Mouse (Mus musculus): Measurements from ENCODE around the gene Tcf7l1. TPM values are rescaled to one million over a fixed set of nuclear protein-coding genes. Genes with fewer than 3 reads are reported as not detected.
A peak's percentile ranks its signal among the peaks of the same experiment; 100 is the strongest.

Gene Tcf7l1
- polyA plus RNA-seq, 1 experiment from 2014 or later: 26.5 TPM

DNA sequence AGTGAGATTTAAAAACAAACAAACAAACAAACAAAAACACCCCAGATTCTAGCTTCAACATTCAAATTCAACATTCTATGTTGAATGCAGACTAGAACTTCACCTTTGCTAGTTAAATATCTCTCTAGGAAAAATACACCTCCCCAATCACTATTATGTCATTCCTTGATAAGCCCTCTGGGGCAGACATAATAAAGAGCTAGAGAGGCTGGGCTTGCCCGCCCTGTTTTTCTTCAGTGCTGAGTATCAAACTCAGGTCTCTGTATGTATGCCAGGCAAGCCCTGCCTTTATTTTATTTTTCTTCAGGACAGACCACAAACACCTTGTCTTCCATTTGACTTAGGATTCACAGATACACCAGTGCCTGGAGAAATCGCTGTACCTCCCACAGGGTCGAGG is 14.8 kb downstream of the Tcf7l1 start:
- no peak; the same call in 1 of the 2 replicates for ATAC-seq (replicated peaks; ENCODE audit: low FRiP score, low TSS enrichment, low read depth)
- WGBS: 42% methylated on average over 3 of the region's 3 CpGs
- H3K4me1 ChIP-seq (replicated peaks; ENCODE audit: control insufficient read depth, insufficient read depth, low read length): peaks cover 12% of the 10 kb centered on the region; the same call in 1 of the 2 replicates
- H3K4me3 ChIP-seq (ENCODE audit: low read depth, low read length): no peak overlapping the region
- H3K9ac ChIP-seq (ENCODE audit: low read length): no peak overlapping the region
- DNase-seq (ENCODE audit: low spot score): no peak
- no peak overlapping the region for H3K27ac ChIP-seq (ENCODE audit: low read depth)
- peaks cover 18% of the 10 kb centered on the region for H3K36me3 ChIP-seq (ENCODE audit: control insufficient read depth, insufficient read depth, low read length)
- H3K27me3 ChIP-seq (replicated peaks; ENCODE audit: control insufficient read depth, insufficient read depth, low read length): no peaks in the 10 kb centered on the region
- H3K4me2 ChIP-seq (ENCODE audit: low read length): no peak overlapping the region
- H3K9me3 ChIP-seq (ENCODE audit: control insufficient read depth, low read length): no peaks in the 10 kb centered on the region

DNA sequence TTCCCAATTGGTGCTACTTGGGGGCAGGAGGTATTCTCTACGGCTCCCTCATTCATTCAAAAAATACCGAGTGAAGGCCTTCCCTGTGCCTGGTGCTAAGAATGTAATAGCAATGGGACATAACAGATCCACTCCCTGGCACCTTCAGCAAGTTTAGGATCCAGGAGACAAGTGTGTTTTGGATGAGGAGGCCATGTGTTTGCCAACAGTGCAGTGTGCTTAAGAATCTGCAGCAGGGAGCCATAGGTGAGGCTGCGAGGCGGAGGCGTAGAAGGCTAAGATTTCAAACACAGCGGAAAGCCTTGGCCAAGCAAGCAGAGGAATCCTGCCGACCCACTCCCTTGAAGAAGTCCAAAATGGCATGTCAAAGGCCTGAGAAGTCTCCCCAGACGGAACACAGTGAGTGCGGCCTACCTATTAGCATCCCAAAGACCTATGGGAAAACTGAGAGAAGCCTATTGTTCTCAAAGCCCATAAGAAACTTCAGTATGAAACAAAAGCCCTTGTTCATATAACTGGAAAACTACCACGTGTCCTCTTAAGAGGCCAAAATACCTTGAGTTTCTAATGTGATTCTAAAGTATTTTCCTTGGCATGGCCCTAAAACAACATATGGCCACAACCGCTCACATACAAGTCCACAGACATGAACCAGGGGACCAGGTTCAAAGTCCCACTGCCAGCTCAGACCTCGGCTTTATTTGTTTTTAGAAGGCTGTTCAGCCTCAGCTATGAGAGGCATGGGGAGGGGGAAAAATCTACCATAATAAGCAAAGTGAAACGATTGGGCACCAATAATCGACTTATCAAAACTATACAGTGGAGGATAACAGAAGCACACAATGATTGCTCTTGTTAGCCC is 18.9 kb downstream of the Tcf7l1 start:
- ATAC-seq (replicated peaks; ENCODE audit: low FRiP score, low TSS enrichment, low read depth): no peak
- H3K9me3 ChIP-seq (ENCODE audit: control insufficient read depth, low read length): no peaks in the 10 kb centered on the region
- WGBS: 83% methylated on average over 14 of the region's 14 CpGs
- DNase-seq (ENCODE audit: low spot score): no peak
- H3K9ac ChIP-seq (ENCODE audit: low read length): no peak overlapping the region
- peaks cover 18% of the 10 kb centered on the region for H3K36me3 ChIP-seq (ENCODE audit: control insufficient read depth, insufficient read depth, low read length)
- no peaks in the 10 kb centered on the region for H3K27me3 ChIP-seq (replicated peaks; ENCODE audit: control insufficient read depth, insufficient read depth, low read length)
- H3K4me1 ChIP-seq (replicated peaks; ENCODE audit: control insufficient read depth, insufficient read depth, low read length): peaks cover 20% of the 10 kb centered on the region
- H3K4me3 ChIP-seq (ENCODE audit: low read depth, low read length): no peak overlapping the region
- no peak overlapping the region for H3K4me2 ChIP-seq (ENCODE audit: low read length)
- H3K27ac ChIP-seq (ENCODE audit: low read depth): no peak overlapping the region

DNA sequence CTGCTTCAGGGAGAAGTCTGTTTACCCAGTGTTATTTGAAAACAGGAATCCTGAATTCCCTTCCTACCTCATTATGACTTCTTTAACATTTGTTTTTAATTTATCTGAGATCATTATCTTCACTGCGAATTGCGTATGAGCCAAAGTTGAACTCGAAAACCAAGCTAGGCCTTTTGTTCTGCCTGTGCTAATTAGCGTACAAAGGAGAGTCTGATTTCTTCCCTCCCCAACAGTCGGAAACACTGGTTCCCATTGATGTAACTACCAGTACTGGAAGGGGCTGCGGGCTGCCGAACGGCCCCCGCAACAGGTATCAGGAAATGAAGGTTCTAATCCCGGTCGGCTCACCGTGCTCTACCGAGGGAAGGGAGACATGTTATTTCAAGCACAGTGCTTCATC is 19.7 kb downstream of the Tcf7l1 start:
- no peak overlapping the region for H3K4me2 ChIP-seq (ENCODE audit: low read length)
- H3K9me3 ChIP-seq (ENCODE audit: control insufficient read depth, low read length): no peaks in the 10 kb centered on the region
- no peak overlapping the region for H3K4me3 ChIP-seq (ENCODE audit: low read depth, low read length)
- WGBS: 82% methylated on average over 13 of the region's 13 CpGs
- peaks cover 17% of the 10 kb centered on the region for H3K4me1 ChIP-seq (replicated peaks; ENCODE audit: control insufficient read depth, insufficient read depth, low read length)
- DNase-seq (ENCODE audit: low spot score) (no peak), ATAC-seq (replicated peaks; ENCODE audit: low FRiP score, low TSS enrichment, low read depth) (no peak)
- H3K36me3 ChIP-seq (ENCODE audit: control insufficient read depth, insufficient read depth, low read length): peaks cover 18% of the 10 kb centered on the region
- H3K9ac ChIP-seq (ENCODE audit: low read length): no peak overlapping the region
- no peaks in the 10 kb centered on the region for H3K27me3 ChIP-seq (replicated peaks; ENCODE audit: control insufficient read depth, insufficient read depth, low read length)
- no peak overlapping the region for H3K27ac ChIP-seq (ENCODE audit: low read depth)

DNA sequence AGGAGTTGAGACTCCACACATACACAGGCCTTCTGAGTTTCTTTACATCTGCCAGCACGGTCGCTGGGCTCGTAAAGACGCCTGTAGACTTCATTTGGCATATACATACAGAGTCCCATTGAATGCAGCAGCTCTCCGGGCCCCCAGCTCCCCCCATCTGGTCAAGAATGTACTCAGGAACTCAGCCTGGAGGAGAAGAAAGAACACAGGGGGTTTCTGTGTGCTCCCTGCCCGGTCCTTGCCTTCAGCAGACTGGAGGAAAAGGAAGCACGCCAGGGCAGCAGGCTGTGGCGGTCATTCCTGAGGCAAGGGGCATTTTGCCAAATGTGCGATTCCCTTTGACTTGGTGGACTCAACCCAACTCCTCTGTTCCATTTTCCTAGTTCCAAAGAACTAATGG is 20.2 kb downstream of the Tcf7l1 start:
- H3K27me3 ChIP-seq (replicated peaks; ENCODE audit: control insufficient read depth, insufficient read depth, low read length): no peaks in the 10 kb centered on the region
- no peak overlapping the region for H3K9ac ChIP-seq (ENCODE audit: low read length)
- peaks cover 17% of the 10 kb centered on the region for H3K4me1 ChIP-seq (replicated peaks; ENCODE audit: control insufficient read depth, insufficient read depth, low read length)
- no peak for ATAC-seq (replicated peaks; ENCODE audit: low FRiP score, low TSS enrichment, low read depth)
- 70% methylated on average over 9 of the region's 9 CpGs for WGBS
- no peaks in the 10 kb centered on the region for H3K9me3 ChIP-seq (ENCODE audit: control insufficient read depth, low read length)
- H3K36me3 ChIP-seq (ENCODE audit: control insufficient read depth, insufficient read depth, low read length): peaks cover 18% of the 10 kb centered on the region
- DNase-seq (ENCODE audit: low spot score): no peak
- H3K4me3 ChIP-seq (ENCODE audit: low read depth, low read length): no peak overlapping the region
- H3K27ac ChIP-seq (ENCODE audit: low read depth): peak overlapping the region; percentile 3; the same call in 1 of the 2 replicates
- no peak overlapping the region for H3K4me2 ChIP-seq (ENCODE audit: low read length)

DNA sequence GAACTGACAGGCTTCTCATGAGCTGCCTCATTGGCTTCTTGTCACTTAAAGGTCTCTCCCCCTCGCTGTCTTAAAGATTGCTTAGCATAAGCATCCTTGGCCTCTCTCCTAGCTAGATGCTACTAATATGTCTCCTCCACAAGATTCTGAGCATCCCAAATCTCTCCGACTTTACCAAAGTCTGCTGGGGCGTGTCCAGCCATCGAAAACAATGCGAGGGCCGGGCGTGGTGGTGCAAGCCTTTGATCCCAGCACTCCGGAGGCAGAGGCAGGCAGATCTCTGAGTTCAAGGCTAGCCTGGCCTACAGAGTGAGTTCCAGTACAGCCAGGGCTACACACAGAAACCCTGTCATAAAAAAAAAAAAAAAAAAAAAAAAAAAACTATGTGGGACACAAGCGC is 21.0 kb downstream of the Tcf7l1 start:
- no peak for DNase-seq (ENCODE audit: low spot score)
- WGBS: 96% methylated on average over 9 of the region's 9 CpGs
- no peak overlapping the region; the same call in 1 of the 2 replicates for H3K27ac ChIP-seq (ENCODE audit: low read depth)

DNA sequence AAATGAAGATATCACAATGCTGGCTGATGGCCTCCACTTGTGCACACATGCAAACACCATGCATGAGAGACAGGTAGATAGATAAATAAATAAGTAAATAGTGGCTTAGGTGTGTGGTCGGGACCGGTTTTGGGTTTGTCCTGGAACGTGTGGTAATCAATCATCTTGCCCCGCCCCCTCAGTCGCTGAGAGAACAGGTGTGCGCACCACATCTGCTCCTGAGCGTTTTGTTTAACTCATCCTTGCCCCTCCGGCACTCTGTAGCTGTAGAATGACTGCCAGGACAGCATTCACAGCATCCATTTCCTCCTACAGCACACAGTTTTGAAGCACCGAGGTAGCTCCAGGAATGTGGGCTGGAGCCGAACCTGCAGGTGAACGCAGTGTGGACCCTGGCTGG is 25.4 kb downstream of the Tcf7l1 start:
- H3K27ac ChIP-seq (ENCODE audit: low read depth): no peak overlapping the region
- ATAC-seq (replicated peaks; ENCODE audit: low FRiP score, low TSS enrichment, low read depth) (no peak), DNase-seq (ENCODE audit: low spot score) (no peak)
- no peaks in the 10 kb centered on the region for H3K9me3 ChIP-seq (ENCODE audit: control insufficient read depth, low read length)
- WGBS: 37% methylated on average over 11 of the region's 11 CpGs
- H3K36me3 ChIP-seq (ENCODE audit: control insufficient read depth, insufficient read depth, low read length): 0 out of 2 replicates have a peak, but pooled peaks cover 5% of the 10 kb centered on the region
- H3K4me1 ChIP-seq (replicated peaks; ENCODE audit: control insufficient read depth, insufficient read depth, low read length): peaks cover 25% of the 10 kb centered on the region
- H3K9ac ChIP-seq (ENCODE audit: low read length): no peak overlapping the region
- H3K4me2 ChIP-seq (ENCODE audit: low read length): no peak overlapping the region
- no peaks in the 10 kb centered on the region for H3K27me3 ChIP-seq (replicated peaks; ENCODE audit: control insufficient read depth, insufficient read depth, low read length)
- no peak overlapping the region for H3K4me3 ChIP-seq (ENCODE audit: low read depth, low read length)

More for the DNA sequence above, 21.0 kb downstream of the Tcf7l1 start:
- Histone ChIP-seq H3K36me3 (ENCODE audit: control insufficient read depth, insufficient read depth, low read length) (peaks cover 18% of the 10 kb centered on the region), H3K4me1 (replicated peaks; ENCODE audit: control insufficient read depth, insufficient read depth, low read length) (peaks cover 18% of the 10 kb centered on the region), H3K27me3 (replicated peaks; ENCODE audit: control insufficient read depth, insufficient read depth, low read length) (no peaks in the 10 kb centered on the region), H3K4me2 (ENCODE audit: low read length) (no peak overlapping the region), H3K4me3 (ENCODE audit: low read depth, low read length) (no peak overlapping the region), H3K9ac (ENCODE audit: low read length) (no peak overlapping the region), H3K9me3 (ENCODE audit: control insufficient read depth, low read length) (no peaks in the 10 kb centered on the region)
- no peak for ATAC-seq (replicated peaks; ENCODE audit: low FRiP score, low TSS enrichment, low read depth)

DNA sequence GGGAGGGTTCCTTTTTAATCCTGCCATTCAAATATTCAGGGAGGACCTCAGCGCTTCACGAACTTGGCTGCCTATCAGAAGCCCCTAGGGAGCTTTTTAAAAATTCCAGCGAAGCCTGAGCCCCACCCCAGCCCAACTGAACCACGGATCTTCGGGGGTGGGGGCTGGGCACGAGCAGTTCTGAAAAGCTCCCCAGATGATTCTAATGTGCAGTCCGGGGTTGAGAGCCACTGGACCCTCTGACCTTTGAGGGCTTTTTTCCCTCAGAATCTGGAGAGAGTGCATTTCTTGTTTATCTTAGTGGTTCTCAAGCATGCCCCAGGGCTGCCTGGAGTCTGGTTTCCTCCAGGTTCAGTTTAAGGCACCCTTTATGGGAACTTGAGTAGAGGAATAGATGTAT is 27.4 kb downstream of the Tcf7l1 start:
- Histone ChIP-seq H3K27ac (ENCODE audit: low read depth) (no peak overlapping the region), H3K4me2 (ENCODE audit: low read length) (no peak overlapping the region), H3K9ac (ENCODE audit: low read length) (no peak overlapping the region), H3K4me1 (replicated peaks; ENCODE audit: control insufficient read depth, insufficient read depth, low read length) (peaks cover 20% of the 10 kb centered on the region), H3K9me3 (ENCODE audit: control insufficient read depth, low read length) (no peaks in the 10 kb centered on the region), H3K27me3 (replicated peaks; ENCODE audit: control insufficient read depth, insufficient read depth, low read length) (no peaks in the 10 kb centered on the region), H3K36me3 (ENCODE audit: control insufficient read depth, insufficient read depth, low read length) (no peaks in the 10 kb centered on the region), H3K4me3 (ENCODE audit: low read depth, low read length) (no peak overlapping the region)
- WGBS: 10% methylated on average over 7 of the region's 7 CpGs
- DNase-seq (ENCODE audit: low spot score) (no peak), ATAC-seq (replicated peaks; ENCODE audit: low FRiP score, low TSS enrichment, low read depth) (no peak)

DNA sequence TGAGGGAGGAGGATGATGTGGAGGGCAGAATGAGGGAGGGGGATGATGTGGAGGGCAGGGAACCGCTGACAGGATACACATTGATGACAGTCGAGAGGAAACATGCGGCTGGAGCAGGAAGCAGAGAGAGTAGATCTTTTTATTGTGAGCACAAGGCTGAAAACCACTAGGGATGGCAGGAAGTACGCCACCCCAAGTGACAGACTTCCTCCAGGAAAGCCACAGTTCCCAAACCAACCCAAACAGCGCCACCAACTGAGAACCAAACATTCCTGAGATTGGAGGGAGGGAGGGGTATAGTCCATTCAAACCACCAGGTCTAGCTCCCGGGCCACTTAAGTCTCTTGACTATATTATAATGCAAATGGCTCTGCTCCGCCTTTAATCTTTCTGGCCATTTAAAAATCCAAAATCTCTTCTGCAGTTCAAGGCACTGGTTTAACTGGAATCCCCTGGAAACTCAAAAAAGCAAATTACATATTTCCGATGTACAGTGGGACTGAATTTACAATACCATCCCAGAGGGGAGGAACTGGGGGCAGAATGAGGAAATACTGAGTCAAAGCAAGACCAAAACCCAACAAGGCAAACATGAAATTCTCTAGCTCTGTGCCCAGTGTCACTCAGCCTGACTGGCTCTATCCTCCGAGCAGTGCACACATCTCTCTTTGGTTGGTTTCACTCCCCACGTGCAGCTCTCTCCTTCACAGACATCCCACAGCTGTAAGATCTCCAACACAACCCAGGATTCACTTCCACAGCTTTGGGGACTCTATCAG is 30.6 kb downstream of the Tcf7l1 start:
- Histone ChIP-seq H3K9ac (ENCODE audit: low read length) (no peak overlapping the region), H3K9me3 (ENCODE audit: control insufficient read depth, low read length) (no peaks in the 10 kb centered on the region), H3K4me3 (ENCODE audit: low read depth, low read length) (no peak overlapping the region), H3K27me3 (replicated peaks; ENCODE audit: control insufficient read depth, insufficient read depth, low read length) (no peaks in the 10 kb centered on the region), H3K27ac (ENCODE audit: low read depth) (no peak overlapping the region), H3K4me2 (ENCODE audit: low read length) (no peak overlapping the region), H3K4me1 (replicated peaks; ENCODE audit: control insufficient read depth, insufficient read depth, low read length) (peaks cover 22% of the 10 kb centered on the region), H3K36me3 (ENCODE audit: control insufficient read depth, insufficient read depth, low read length) (no peaks in the 10 kb centered on the region)
- ATAC-seq (replicated peaks; ENCODE audit: low FRiP score, low TSS enrichment, low read depth) (no peak), DNase-seq (ENCODE audit: low spot score) (no peak)
- 68% methylated on average over 10 of the region's 10 CpGs for WGBS

Measured in intestine, embryonic 14.5 days (tissue).